Mouse (Mus musculus) neural tube, embryonic 13.5 days (tissue): Measurements from ENCODE around the gene Acaa1b. TPM values are rescaled to one million over a fixed set of nuclear protein-coding genes. Genes with fewer than 3 reads are reported as not detected.

Experiments
- ATAC-seq: fragments of 200-750 bp; cut with Nextera tagmentation; 2 replicates; pipeline ENCODE4 v1.8.0; 2017; ENCODE audit warnings: low read depth, mild to moderate bottlenecking, moderate TSS enrichment, moderate library complexity
- H3K27ac ChIP-seq: fragments of 300-500 bp; sonication (generic); replicated peaks from 2 replicates; pipeline ENCODE4 v1.5.1; 2015; ENCODE audit warnings: moderate library complexity, mild to moderate bottlenecking, inconsistent platforms
- H3K27me3 ChIP-seq: fragments of 300-500 bp; sonication (generic); 2 replicates; pipeline ENCODE4 v1.6.1; 2015; ENCODE audit warnings: mild to moderate bottlenecking, inconsistent platforms
- H3K36me3 ChIP-seq: fragments of 300-500 bp; sonication (generic); 2 replicates; pipeline ENCODE4 v1.6.1; 2015; ENCODE audit warnings: mild to moderate bottlenecking, inconsistent platforms
- H3K4me1 ChIP-seq: fragments of 300-500 bp; sonication (generic); replicated peaks from 2 replicates; pipeline ENCODE4 v1.6.1; 2015; ENCODE audit warnings: inconsistent platforms
- H3K4me2 ChIP-seq: fragments of 300-500 bp; sonication (generic); 2 replicates; pipeline ENCODE4 v1.6.1; 2015; ENCODE audit warnings: inconsistent platforms, mild to moderate bottlenecking, moderate library complexity
- H3K4me3 ChIP-seq: fragments of 300-500 bp; sonication (generic); 2 replicates; pipeline ENCODE4 v1.5.1; 2015; ENCODE audit warnings: mild to moderate bottlenecking, inconsistent platforms
- H3K9ac ChIP-seq: fragments of 300-500 bp; sonication (generic); 2 replicates; pipeline ENCODE4 v1.6.1; 2015; ENCODE audit warnings: moderate library complexity, mild to moderate bottlenecking, inconsistent platforms
- H3K9me3 ChIP-seq: fragments of 300-500 bp; sonication (generic); 2 replicates; pipeline ENCODE4 v1.6.1; 2016; ENCODE audit warnings: inconsistent platforms
- whole genome bisulfite sequencing: fragments of 180-500 bp; shearing (Covaris S2); methylation state at CpG from one replicate; pipeline ENCODE4 v1.1.7; 2015; 5-methylcytosine and 5-hydroxymethylcytosine counted together
- polyA plus RNA-seq: library from polyadenylated mRNA; unstranded; fragments of >200 nt; fragmentation: Nextera tagmentation; extraction: Ambion mirVana; gene quantifications from 2 replicates; pipeline ENCODE4 v1.2.1, GENCODE M21; 2015

Gene Acaa1b
- polyA plus RNA-seq, 1 experiment from 2014 or later: 3.0 TPM

- H3K27ac ChIP-seq: no peak within 1 kb of the TSS
- peak within 1 kb of the TSS; percentile 83 for H3K4me2 ChIP-seq
- 3% methylated on average over 44 of the region's 44 CpGs for WGBS
- peak; percentile 88 for ATAC-seq
- H3K9ac ChIP-seq: peak within 1 kb of the TSS; percentile 62
- no peaks in the 10 kb centered on the region for H3K9me3 ChIP-seq
- peaks cover 15% of the 10 kb centered on the region for H3K27me3 ChIP-seq
- peak within 1 kb of the TSS; percentile 57 for H3K4me3 ChIP-seq
- H3K4me1 ChIP-seq: peaks cover 18% of the 10 kb centered on the region
- H3K36me3 ChIP-seq: no peaks in the 10 kb centered on the region
Measured at GRCm38 (mm10) chr9:119101992-119102782, 54.7 kb downstream of the Acaa1b start, which contains the start of gene Dlec1. TSS of gene Dlec1 (plus strand) at chr9:119102478.

GRCm38 (mm10) chr9:119100177-119100898, 56.6 kb downstream of the Acaa1b start:
- 20% methylated on average over 15 of the region's 15 CpGs for WGBS
- no peaks in the 10 kb centered on the region for H3K36me3 ChIP-seq

More at GRCm38 (mm10) chr9:119100177-119100898, 56.6 kb downstream of the Acaa1b start:
- H3K27ac ChIP-seq: no peak overlapping the region
- peaks cover 25% of the 10 kb centered on the region for H3K27me3 ChIP-seq
- no peak overlapping the region for H3K4me3 ChIP-seq
- no peak for ATAC-seq
- peaks cover 18% of the 10 kb centered on the region for H3K4me1 ChIP-seq
- H3K4me2 ChIP-seq: no peak overlapping the region
- no peaks in the 10 kb centered on the region for H3K9me3 ChIP-seq
- H3K9ac ChIP-seq: no peak overlapping the region

Other genes starting within 250 kb of the Acaa1b start
- gene Ctdspl, start 230.6 kb downstream of the Acaa1b start, polyA plus RNA-seq: 6.8 and 8.0 TPM in 2 replicates
- gene Vill, start 104.3 kb downstream of the Acaa1b start, polyA plus RNA-seq: 6.8 and 6.9 TPM in 2 replicates
- 25.0 and 25.6 TPM in 2 replicates for gene Plcd1, start 63.6 kb downstream of the Acaa1b start, polyA plus RNA-seq
- 0.55 and 1.1 TPM in 2 replicates for gene Dlec1, start 54.6 kb downstream of the Acaa1b start, polyA plus RNA-seq
- not detected in 2 replicates for gene Gm47289, start 2.1 kb upstream of the Acaa1b start, polyA plus RNA-seq
- gene Slc22a13, start 52.0 kb upstream of the Acaa1b start, polyA plus RNA-seq: not detected in 2 replicates
- gene Oxsr1, start 165.3 kb upstream of the Acaa1b start, polyA plus RNA-seq: 12.3 and 12.9 TPM in 2 replicates
- gene Acaa1a, start 182.6 kb upstream of the Acaa1b start, polyA plus RNA-seq: 98.3 and 106 TPM in 2 replicates
- 6.6 and 6.9 TPM in 2 replicates for gene Myd88, start 184.3 kb upstream of the Acaa1b start, polyA plus RNA-seq
- gene Xylb, start 200.3 kb upstream of the Acaa1b start, polyA plus RNA-seq: 2.4 and 2.6 TPM in 2 replicates
- not detected in 2 replicates for gene Slc22a14, start 208.5 kb upstream of the Acaa1b start, polyA plus RNA-seq
- gene Acvr2b, start 245.0 kb upstream of the Acaa1b start, polyA plus RNA-seq: 53.7 and 53.9 TPM in 2 replicates